Mouse (Mus musculus): ENCODE measurements around the gene Il1rn. TPM values are rescaled to one million over a fixed set of nuclear protein-coding genes. Genes with fewer than 3 reads are reported as not detected.
A peak's percentile ranks its signal among the peaks of the same experiment; 100 is the strongest.

Gene Il1rn
- polyA plus RNA-seq, 1 experiment from 2014 or later = 19.0 TPM

- Histone ChIP-seq H3K9me3 (ENCODE audit: low read length) (no peaks in the 10 kb centered on the region), H3K36me3 (replicated peaks; ENCODE audit: insufficient read depth, low read length) (peaks cover 15% of the 10 kb centered on the region), H3K4me1 (ENCODE audit: insufficient read depth) (no peaks in the 10 kb centered on the region; the same call in 1 of the 2 replicates), H3K4me3 (ENCODE audit: low read depth, low read length) (no peak overlapping the region), H3K9ac (replicated peaks) (no peak overlapping the region), H3K27ac (ENCODE audit: low read depth) (no peak overlapping the region), H3K4me2 (ENCODE audit: low read depth, low read length) (no peak overlapping the region), H3K27me3 (ENCODE audit: insufficient read depth, low read length) (no peaks in the 10 kb centered on the region)
- 76% methylated on average over 2 of the region's 2 CpGs for WGBS (ENCODE audit: insufficient replicate concordance)
- DNase-seq (no peak), ATAC-seq (no peak)
- TF ChIP-seq CTCF (IDR thresholded peaks at IDR 0.05; ENCODE audit: low read depth) (no peak), EP300 (IDR thresholded peaks at IDR 0.05; ENCODE audit: low read depth) (no peak)
Measured at GRCm38 (mm10) chr2:24393251-24393650, 56.6 kb downstream of the Il1rn start.

- no peak overlapping the region for H3K4me3 ChIP-seq (ENCODE audit: low read depth, low read length)
- H3K9ac ChIP-seq (replicated peaks) = no peak overlapping the region
- WGBS (ENCODE audit: insufficient replicate concordance) = 38% methylated on average over 2 of the region's 2 CpGs
- no peak overlapping the region for H3K4me2 ChIP-seq (ENCODE audit: low read depth, low read length)
- no peak for TF ChIP-seq EP300 (IDR thresholded peaks at IDR 0.05; ENCODE audit: low read depth)
- peak; percentile 21; the same call in 1 of the 2 replicates for TF ChIP-seq CTCF (IDR thresholded peaks at IDR 0.05; ENCODE audit: low read depth)
- H3K36me3 ChIP-seq (replicated peaks; ENCODE audit: insufficient read depth, low read length) = peaks cover 41% of the 10 kb centered on the region
- no peaks in the 10 kb centered on the region for H3K4me1 ChIP-seq (ENCODE audit: insufficient read depth)
- DNase-seq (peak; percentile 12), ATAC-seq (no peak)
- no peaks in the 10 kb centered on the region for H3K9me3 ChIP-seq (ENCODE audit: low read length)
- no peaks in the 10 kb centered on the region for H3K27me3 ChIP-seq (ENCODE audit: insufficient read depth, low read length)
- no peak overlapping the region for H3K27ac ChIP-seq (ENCODE audit: low read depth)
Measured at GRCm38 (mm10) chr2:24397115-24397514, 60.5 kb downstream of the Il1rn start.

DNA sequence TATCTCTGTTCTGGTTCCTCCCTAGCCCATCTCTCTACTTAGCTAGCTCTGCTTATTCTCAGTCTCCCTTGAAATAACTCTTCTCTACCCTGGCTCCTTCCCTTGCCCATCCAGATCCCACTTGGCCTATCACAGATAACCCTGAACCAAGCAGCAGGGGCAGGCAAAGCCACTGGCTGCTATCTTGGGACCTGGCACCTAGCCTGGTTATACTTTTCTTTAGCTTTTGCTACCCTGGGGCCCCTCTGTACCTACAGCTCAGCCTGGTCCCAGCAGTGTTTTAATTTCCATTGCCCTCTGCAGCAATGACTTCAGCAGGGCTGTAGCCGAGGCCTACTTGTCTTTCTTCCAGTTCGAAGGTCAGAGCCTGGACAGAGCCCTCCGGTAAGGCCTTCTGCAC lies 64.1 kb downstream of the Il1rn start:
- H3K9me3 ChIP-seq (ENCODE audit: low read length) = no peaks in the 10 kb centered on the region
- DNase-seq (no peak), ATAC-seq (no peak)
- TF ChIP-seq EP300 (IDR thresholded peaks at IDR 0.05; ENCODE audit: low read depth) (no peak), CTCF (IDR thresholded peaks at IDR 0.05; ENCODE audit: low read depth) (no peak)
- no peak overlapping the region for H3K4me2 ChIP-seq (ENCODE audit: low read depth, low read length)
- no peaks in the 10 kb centered on the region for H3K27me3 ChIP-seq (ENCODE audit: insufficient read depth, low read length)
- no peak overlapping the region for H3K9ac ChIP-seq (replicated peaks)
- no peak overlapping the region for H3K27ac ChIP-seq (ENCODE audit: low read depth)
- H3K4me1 ChIP-seq (ENCODE audit: insufficient read depth) = no peaks in the 10 kb centered on the region
- peaks cover 45% of the 10 kb centered on the region for H3K36me3 ChIP-seq (replicated peaks; ENCODE audit: insufficient read depth, low read length)
- H3K4me3 ChIP-seq (ENCODE audit: low read depth, low read length) = no peak overlapping the region
- WGBS (ENCODE audit: insufficient replicate concordance) = 82% methylated on average over 3 of the region's 3 CpGs

Other genes with a start within 250 kb of the Il1rn start
- gene Tbpl2, start 240.3 kb upstream of the Il1rn start, polyA plus RNA-seq (2015; fragmentation: Nextera tagmentation; extraction: Ambion mirVana) = not detected in 2 replicates
- not detected in 2 replicates for gene Il1f8, start 183.7 kb upstream of the Il1rn start, polyA plus RNA-seq (2015; fragmentation: Nextera tagmentation; extraction: Ambion mirVana)
- 0.53 and 0.68 TPM in 2 replicates for gene Il1f9, start 150.4 kb upstream of the Il1rn start, polyA plus RNA-seq (2015; fragmentation: Nextera tagmentation; extraction: Ambion mirVana)
- gene Il1f6, start 121.4 kb upstream of the Il1rn start, polyA plus RNA-seq (2015; fragmentation: Nextera tagmentation; extraction: Ambion mirVana) = not detected in 2 replicates
- not detected in 2 replicates for gene Il1f5, start 59.9 kb upstream of the Il1rn start, polyA plus RNA-seq (2015; fragmentation: Nextera tagmentation; extraction: Ambion mirVana)
- not detected in 2 replicates for gene Il1f10, start 45.7 kb upstream of the Il1rn start, polyA plus RNA-seq (2015; fragmentation: Nextera tagmentation; extraction: Ambion mirVana)
- 3.0 and 3.9 TPM in 2 replicates for gene Psd4, start 30.7 kb downstream of the Il1rn start, polyA plus RNA-seq (2015; fragmentation: Nextera tagmentation; extraction: Ambion mirVana)
- gene Pax8, start 138.7 kb downstream of the Il1rn start, polyA plus RNA-seq (2015; fragmentation: Nextera tagmentation; extraction: Ambion mirVana) = 0.25 TPM in 1 of 2 replicates, not detected in the other